Mouse (Mus musculus) liver, adult 2 months (tissue): ENCODE data around the gene Pelo.

ENCODE experiments used
- CTCF ChIP-seq: fragments of 200-500 bp; IDR thresholded peaks from 2 replicates; pipeline ENCODE4 v1.5.1; 2011; ENCODE audit warnings: low read depth, low read length, control low read depth
- POLR2A ChIP-seq: fragments of 200-500 bp; IDR thresholded peaks from 2 replicates; pipeline ENCODE4 v1.6.1; 2011; ENCODE audit warnings: low read length, control low read depth; ENCODE audit not compliant: insufficient read depth; ENCODE audit errors: extremely low read depth

DNA sequence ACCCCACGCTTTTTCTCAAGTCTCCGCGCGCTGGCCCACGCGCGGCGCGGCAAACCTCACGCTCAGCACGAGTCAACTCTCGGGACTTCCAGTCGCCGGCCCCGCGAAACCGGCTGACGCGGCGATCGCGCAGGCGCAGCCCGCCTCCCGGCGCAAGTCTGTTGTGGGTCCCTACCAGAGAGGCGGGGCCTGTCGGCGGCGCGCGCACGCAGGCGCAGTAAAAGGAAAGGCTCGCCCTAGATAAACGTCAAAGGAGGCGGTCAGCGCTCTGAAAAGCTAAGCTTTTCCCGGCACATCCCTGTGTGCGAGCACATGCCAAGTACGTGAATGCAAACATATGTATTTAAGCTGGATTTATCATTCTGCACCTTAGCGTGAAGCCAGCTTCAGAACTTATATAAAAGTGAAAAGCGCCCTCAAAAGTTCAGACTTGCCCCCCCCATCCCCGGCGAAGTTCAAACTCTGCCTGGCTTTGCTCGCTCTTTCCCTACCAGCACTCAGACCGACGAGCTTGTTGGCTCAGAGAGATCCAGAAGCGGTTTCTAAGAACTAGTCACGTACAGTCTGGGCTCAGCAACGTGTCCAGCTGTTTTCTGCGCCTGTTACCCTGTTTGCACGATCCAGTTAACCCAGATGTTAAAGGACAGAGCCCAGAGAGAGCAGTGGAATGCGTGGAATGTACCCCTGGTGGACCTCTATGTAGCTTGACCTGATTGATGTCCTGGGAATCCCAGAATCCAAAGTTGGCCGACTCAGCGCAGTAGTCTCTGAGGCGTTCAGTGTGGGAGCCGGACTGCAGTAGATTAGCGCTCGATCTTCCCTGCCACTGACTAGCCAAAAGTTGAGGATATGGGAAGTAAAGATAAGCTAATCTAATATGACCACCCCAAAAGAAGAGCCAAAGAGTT is at the start of gene Pelo:
- peak; percentile 83 for TF ChIP-seq POLR2A
- no peak for TF ChIP-seq CTCF
